Mouse (Mus musculus): ENCODE results near the gene Agbl4.

Agbl4 gene

GRCm38 (mm10) chr4:110397618-110398045 is at the start of gene Agbl4:
TSS of gene Agbl4 (plus strand) at chr4:110397661.
- DNase-seq (ENCODE audit: low read depth, low spot score) = peak; percentile 45

GRCm38 (mm10) chr4:110350856-110351177 is 46.6 kb upstream of the Agbl4 start:
- no peak for DNase-seq (ENCODE audit: low read depth, low spot score)

- DNase-seq (ENCODE audit: low read depth, low spot score) = peak; percentile 48
Observed at GRCm38 (mm10) chr4:110351178-110352000, 46.1 kb upstream of the Agbl4 start, which contains the start of gene Elavl4. TSS of gene Elavl4 (minus strand) at chr4:110351909.

- no peak for DNase-seq (ENCODE audit: low read depth, low spot score)
Observed at GRCm38 (mm10) chr4:110352001-110352369, 45.5 kb upstream of the Agbl4 start.

GRCm38 (mm10) chr4:110360568-110360967 is 36.9 kb upstream of the Agbl4 start:
- no peak for DNase-seq (ENCODE audit: low read depth, low spot score)

- no peak for DNase-seq (ENCODE audit: low read depth, low spot score)
Observed at GRCm38 (mm10) chr4:110396221-110396620, 1.2 kb upstream of the Agbl4 start.

- no peak for DNase-seq (ENCODE audit: low read depth, low spot score)
Observed at GRCm38 (mm10) chr4:110420306-110420705, 22.8 kb downstream of the Agbl4 start.

- no peak for DNase-seq (ENCODE audit: low read depth, low spot score)
Observed at GRCm38 (mm10) chr4:110427653-110428052, 30.2 kb downstream of the Agbl4 start.

- DNase-seq (ENCODE audit: low read depth, low spot score) = no peak
Observed at GRCm38 (mm10) chr4:110494371-110494770, 96.9 kb downstream of the Agbl4 start.

GRCm38 (mm10) chr4:110529804-110530203 is 132.3 kb downstream of the Agbl4 start:
- DNase-seq (ENCODE audit: low read depth, low spot score) = no peak

GRCm38 (mm10) chr4:110549223-110549622 is 151.8 kb downstream of the Agbl4 start:
- no peak for DNase-seq (ENCODE audit: low read depth, low spot score)

- DNase-seq (ENCODE audit: low read depth, low spot score) = no peak
Observed at GRCm38 (mm10) chr4:110597726-110598283, 200.3 kb downstream of the Agbl4 start.

- no peak for DNase-seq (ENCODE audit: low read depth, low spot score)
Observed at GRCm38 (mm10) chr4:110641417-110641816, 244.0 kb downstream of the Agbl4 start.

GRCm38 (mm10) chr4:110662940-110663339 is 265.5 kb downstream of the Agbl4 start:
- no peak for DNase-seq (ENCODE audit: low read depth, low spot score)

GRCm38 (mm10) chr4:110674121-110674520 is 276.7 kb downstream of the Agbl4 start:
- peak; percentile 0 for DNase-seq (ENCODE audit: low read depth, low spot score)

- no peak for DNase-seq (ENCODE audit: low read depth, low spot score)
Observed at GRCm38 (mm10) chr4:110735141-110735540, 337.7 kb downstream of the Agbl4 start.

GRCm38 (mm10) chr4:110757941-110758340 is 360.5 kb downstream of the Agbl4 start:
- no peak for DNase-seq (ENCODE audit: low read depth, low spot score)

GRCm38 (mm10) chr4:110788596-110788995 is 391.1 kb downstream of the Agbl4 start:
- DNase-seq (ENCODE audit: low read depth, low spot score) = no peak

GRCm38 (mm10) chr4:110799902-110800301 is 402.4 kb downstream of the Agbl4 start:
- DNase-seq (ENCODE audit: low read depth, low spot score) = no peak

GRCm38 (mm10) chr4:110810947-110811346 is 413.5 kb downstream of the Agbl4 start:
- no peak for DNase-seq (ENCODE audit: low read depth, low spot score)

- DNase-seq (ENCODE audit: low read depth, low spot score) = no peak
Observed at GRCm38 (mm10) chr4:110832776-110833175, 435.3 kb downstream of the Agbl4 start.

- no peak for DNase-seq (ENCODE audit: low read depth, low spot score)
Observed at GRCm38 (mm10) chr4:110879719-110880443, 482.4 kb downstream of the Agbl4 start.

GRCm38 (mm10) chr4:110916061-110916460 is 518.6 kb downstream of the Agbl4 start:
- DNase-seq (ENCODE audit: low read depth, low spot score) = no peak
